Mouse (Mus musculus): ENCODE data around the gene Vps26c. TPM values are rescaled to one million over a fixed set of nuclear protein-coding genes. Genes with fewer than 3 reads are reported as not detected.

Vps26c gene
- polyA plus RNA-seq (2014; fragmentation: Illumina TruSeq; extraction: RNeasy Lipid Tissue Mini Kit (QIAGEN cat#74804); ENCODE audit: low read depth, low replicate concordance), result 38.5 TPM

GRCm38 (mm10) chr16:94526344-94527151, at the start of gene Vps26c:
Vps26c (minus strand) TSS chr16:94526830.

DNA sequence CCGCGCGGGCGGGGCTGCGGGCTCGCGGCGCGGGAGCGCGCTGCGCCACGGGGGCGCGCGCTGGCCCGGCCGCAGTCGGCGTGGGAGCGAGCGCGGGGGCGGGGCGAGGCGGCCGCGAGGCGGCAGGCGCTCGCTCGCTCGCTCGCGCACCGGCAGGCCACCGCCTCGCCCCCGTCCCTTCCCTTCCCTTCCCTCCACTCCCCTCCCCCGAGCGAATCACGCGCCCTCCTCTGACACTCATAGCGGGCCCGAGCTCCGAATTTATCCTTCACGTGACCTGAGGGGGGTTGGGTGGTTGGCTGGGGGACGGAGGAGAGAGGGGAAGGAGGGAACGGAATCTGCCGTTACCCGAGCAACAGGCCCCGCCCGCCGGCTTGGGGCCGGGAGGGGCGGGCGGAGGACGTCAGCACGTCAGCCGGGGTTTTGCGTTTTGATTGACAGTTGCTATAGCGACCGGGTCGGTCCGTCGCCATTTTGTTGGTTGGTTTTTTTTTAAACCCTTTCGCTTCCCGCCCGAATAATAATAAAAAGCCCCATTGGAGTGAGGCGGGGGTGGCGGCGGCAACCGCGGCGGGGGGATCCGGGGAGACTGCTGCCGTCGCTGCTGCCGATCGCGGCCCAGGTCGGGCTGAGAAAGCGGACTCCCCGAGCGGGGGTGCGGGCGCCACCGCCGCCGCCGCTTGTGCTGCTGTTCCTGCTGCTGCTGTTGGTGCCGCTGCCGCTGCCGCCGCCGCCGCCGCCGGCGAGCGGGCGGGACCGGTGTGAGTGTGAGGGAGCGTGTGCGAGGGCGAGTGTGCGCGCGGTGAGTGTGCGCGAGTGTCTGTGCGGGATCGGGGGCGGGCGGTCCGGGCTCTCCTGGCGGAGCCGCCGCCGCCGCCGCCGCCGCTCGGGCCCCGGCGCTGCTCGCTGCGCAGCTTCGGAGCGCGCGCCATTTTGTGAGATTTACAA, 42.9 kb upstream of the Vps26c start, which contains the start of gene Dyrk1a:
Dyrk1a (plus strand) TSS at position 782 of the 948 bp plus-strand sequence.

Other genes starting within 250 kb of the Vps26c start
- gene Hlcs, start 213.3 kb downstream of the Vps26c start, polyA plus RNA-seq (2014; fragmentation: Illumina TruSeq; extraction: RNeasy Lipid Tissue Mini Kit (QIAGEN cat#74804); ENCODE audit: low read depth, low replicate concordance), result 14.1 TPM
- 3.4 TPM for gene Ripply3, start 198.4 kb downstream of the Vps26c start, polyA plus RNA-seq (2014; fragmentation: Illumina TruSeq; extraction: RNeasy Lipid Tissue Mini Kit (QIAGEN cat#74804); ENCODE audit: low read depth, low replicate concordance)
- 63.5 TPM for gene Ttc3, start 156.2 kb downstream of the Vps26c start, polyA plus RNA-seq (2014; fragmentation: Illumina TruSeq; extraction: RNeasy Lipid Tissue Mini Kit (QIAGEN cat#74804); ENCODE audit: low read depth, low replicate concordance)
- 119 TPM for gene Pigp, start 155.0 kb downstream of the Vps26c start, polyA plus RNA-seq (2014; fragmentation: Illumina TruSeq; extraction: RNeasy Lipid Tissue Mini Kit (QIAGEN cat#74804); ENCODE audit: low read depth, low replicate concordance)
- 21.9 TPM for gene Dyrk1a, start 43.2 kb upstream of the Vps26c start, polyA plus RNA-seq (2014; fragmentation: Illumina TruSeq; extraction: RNeasy Lipid Tissue Mini Kit (QIAGEN cat#74804); ENCODE audit: low read depth, low replicate concordance)